Mouse (Mus musculus) E14TG2a.4 (cell line): Measurements from ENCODE around the gene Rbfox1.

Experiments used
- H3K27me3 ChIP-seq: 2 replicates; pipeline ENCODE4 v1.6.1; 2014; ENCODE audit warnings: low read length, control low read depth; ENCODE audit not compliant: insufficient read depth
- H3K36me3 ChIP-seq: 2 replicates; pipeline ENCODE4 v1.6.1; 2014; ENCODE audit warnings: low read length, control low read depth; ENCODE audit not compliant: insufficient read depth
- H3K4me1 ChIP-seq: replicated peaks from 2 replicates; pipeline ENCODE4 v1.6.1; 2014; ENCODE audit warnings: low read depth, low read length, control low read depth
- H3K4me3 ChIP-seq: replicated peaks from 2 replicates; pipeline ENCODE4 v1.5.1; 2014; ENCODE audit warnings: mild to moderate bottlenecking, low read length
- H3K9me3 ChIP-seq: 2 replicates; pipeline ENCODE4 v1.6.1; 2014; ENCODE audit warnings: low read length, control low read depth
- CTCF ChIP-seq: conservative IDR thresholded peaks from 2 replicates; pipeline ENCODE4 v1.5.1; 2014; ENCODE audit warnings: low read length
- NANOG ChIP-seq: IDR thresholded peaks from 2 replicates; pipeline ENCODE4 v1.6.1; 2014; ENCODE audit warnings: borderline replicate concordance, low read length, mixed read lengths
- POU5F1 ChIP-seq: IDR thresholded peaks from 2 replicates; pipeline ENCODE4 v1.6.1; 2014; ENCODE audit warnings: low read length, borderline replicate concordance

Gene Rbfox1

DNA sequence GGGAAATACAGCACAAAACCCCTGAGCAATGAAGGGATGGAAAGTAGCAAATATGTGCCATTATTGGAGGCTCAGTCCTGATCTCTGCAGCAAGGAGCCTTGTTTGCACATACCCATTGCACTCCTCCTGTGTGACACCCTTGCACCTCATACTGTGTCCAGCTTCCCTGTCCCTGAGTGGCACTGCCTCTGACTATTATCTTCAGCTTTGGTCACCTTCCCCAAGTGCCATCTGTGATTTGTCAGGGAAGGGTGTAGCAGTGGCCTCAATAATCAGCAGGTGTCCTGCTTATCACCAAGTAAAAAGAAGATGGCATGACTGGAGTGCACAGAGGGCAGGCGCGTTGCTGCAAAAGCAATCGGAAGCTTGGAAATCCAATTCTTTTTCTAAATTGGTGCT lies 1119.4 kb downstream of the Rbfox1 start:
- H3K27me3 ChIP-seq = no peaks in the 10 kb centered on the region
- H3K9me3 ChIP-seq = no peaks in the 10 kb centered on the region
- TF ChIP-seq NANOG (no peak), CTCF (no peak)

DNA sequence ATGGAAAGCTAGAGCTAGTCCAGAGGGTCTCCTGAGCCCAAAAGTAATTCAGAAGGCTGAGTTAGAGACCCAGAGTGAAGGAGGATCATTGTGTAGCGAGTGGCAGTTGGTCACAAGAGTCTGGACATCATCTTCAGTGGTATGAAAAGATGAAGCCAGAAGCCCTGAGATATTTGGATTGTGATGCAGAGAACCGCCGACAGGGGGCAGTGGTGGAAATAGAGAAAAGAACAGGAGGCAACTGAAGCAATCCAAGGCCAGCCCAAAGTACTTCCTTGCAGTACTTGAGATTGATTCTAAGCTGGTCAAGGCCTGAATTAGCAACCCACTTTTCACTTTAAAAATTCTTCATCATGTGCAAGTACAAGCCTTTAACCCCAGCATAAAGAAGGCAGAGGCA lies 1120.3 kb downstream of the Rbfox1 start:
- Histone ChIP-seq H3K9me3 (no peaks in the 10 kb centered on the region), H3K27me3 (no peaks in the 10 kb centered on the region), H3K4me3 (no peak overlapping the region), H3K4me1 (no peaks in the 10 kb centered on the region), H3K36me3 (no peaks in the 10 kb centered on the region)
- no peak for TF ChIP-seq NANOG
- no peak for TF ChIP-seq POU5F1
- TF ChIP-seq CTCF = peak; percentile 52

More for the DNA sequence above, 1119.4 kb downstream of the Rbfox1 start:
- Histone ChIP-seq H3K36me3 (no peaks in the 10 kb centered on the region), H3K4me1 (no peaks in the 10 kb centered on the region), H3K4me3 (no peak overlapping the region)

DNA sequence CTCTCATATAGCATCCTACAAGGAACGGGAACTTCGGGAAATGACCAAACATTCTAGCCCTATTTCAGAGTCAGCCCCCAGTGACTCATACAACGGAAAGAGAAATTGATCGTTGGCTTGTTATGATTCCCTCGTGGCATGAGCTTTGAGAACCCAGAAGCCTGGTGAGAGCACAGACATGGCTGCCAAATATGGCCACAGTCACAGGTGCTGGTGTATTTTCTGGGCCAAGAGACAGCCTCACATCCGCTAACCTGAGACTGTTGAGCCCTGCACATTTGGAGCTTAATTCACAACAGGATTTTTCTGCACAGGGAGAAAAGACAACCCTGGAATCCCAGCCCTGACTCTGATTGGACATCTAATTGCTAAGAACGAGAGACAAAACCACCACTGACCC lies 1132.2 kb downstream of the Rbfox1 start:
- Histone ChIP-seq H3K27me3 (no peaks in the 10 kb centered on the region), H3K36me3 (no peaks in the 10 kb centered on the region), H3K4me3 (no peak overlapping the region), H3K4me1 (no peaks in the 10 kb centered on the region), H3K9me3 (no peaks in the 10 kb centered on the region)
- TF ChIP-seq POU5F1 (no peak), CTCF (no peak), NANOG (no peak)

DNA sequence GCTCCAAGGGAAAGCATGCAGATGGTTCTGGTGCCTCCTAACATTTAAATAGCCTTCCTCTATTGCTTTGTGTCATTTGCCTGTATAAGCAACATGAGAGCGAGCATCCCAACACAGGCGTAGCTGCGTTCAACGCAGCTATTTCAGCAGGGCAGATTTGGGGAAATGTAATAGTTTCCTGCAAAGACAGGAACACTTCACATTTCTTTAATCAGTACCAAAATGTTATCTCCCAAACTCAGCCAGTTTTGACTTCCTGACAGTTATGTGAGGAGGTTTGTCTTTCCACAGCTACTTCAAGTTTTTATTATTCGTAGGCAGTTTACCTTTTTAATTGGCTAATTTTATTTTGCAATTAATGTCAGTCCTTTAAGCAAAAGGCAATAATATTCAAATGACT lies 1149.1 kb downstream of the Rbfox1 start:
- no peak overlapping the region for H3K4me3 ChIP-seq
- peaks cover 35% of the 10 kb centered on the region for H3K27me3 ChIP-seq
- TF ChIP-seq NANOG (no peak), POU5F1 (no peak), CTCF (no peak)

DNA sequence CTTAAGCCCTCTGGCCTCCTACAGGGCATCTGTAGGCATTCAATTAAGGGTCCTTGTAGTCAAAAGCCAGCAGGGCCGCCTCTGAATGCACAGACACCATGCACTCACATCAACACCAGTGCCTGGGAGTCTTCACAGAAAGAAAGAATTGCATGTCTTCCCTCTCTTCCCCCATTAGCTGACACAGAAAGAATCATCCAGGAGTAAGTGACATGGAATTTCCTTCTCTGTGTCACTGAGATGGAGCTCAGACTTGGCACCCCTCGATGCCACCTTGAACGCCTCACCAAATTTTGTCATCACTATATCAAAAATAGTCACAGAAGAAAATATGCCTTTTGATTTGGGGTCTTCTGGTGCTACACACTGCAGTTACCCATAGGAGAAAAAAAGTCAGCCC lies 1151.4 kb downstream of the Rbfox1 start:
- Histone ChIP-seq H3K9me3 (no peaks in the 10 kb centered on the region), H3K36me3 (no peaks in the 10 kb centered on the region), H3K27me3 (peaks cover 50% of the 10 kb centered on the region), H3K4me3 (no peak overlapping the region), H3K4me1 (peaks cover 14% of the 10 kb centered on the region)
- TF ChIP-seq NANOG (no peak), CTCF (no peak), POU5F1 (no peak)

More for the DNA sequence above, 1149.1 kb downstream of the Rbfox1 start:
- no peaks in the 10 kb centered on the region for H3K9me3 ChIP-seq
- peaks cover 6% of the 10 kb centered on the region for H3K4me1 ChIP-seq
- H3K36me3 ChIP-seq = no peaks in the 10 kb centered on the region

DNA sequence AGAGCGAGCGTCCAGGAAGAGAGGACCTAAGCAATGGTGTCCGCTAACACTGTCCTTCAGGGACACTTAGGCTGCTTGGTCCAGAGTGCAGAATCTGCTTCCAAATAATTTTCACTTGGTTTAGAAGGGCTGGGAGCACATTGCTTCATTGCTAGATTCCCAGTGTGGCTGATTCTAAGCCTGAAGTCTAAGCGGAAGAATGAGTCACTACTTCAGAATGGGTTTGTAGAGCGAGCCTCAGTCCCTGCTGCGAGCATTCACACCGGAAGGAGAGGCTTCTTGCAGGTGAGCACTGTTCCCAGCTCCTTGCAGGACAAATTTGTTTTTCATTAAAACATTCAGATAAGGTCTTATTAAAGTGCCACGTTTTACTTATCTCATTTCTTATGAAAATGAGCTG lies 1151.8 kb downstream of the Rbfox1 start:
- no peaks in the 10 kb centered on the region for H3K9me3 ChIP-seq
- no peaks in the 10 kb centered on the region for H3K36me3 ChIP-seq
- H3K4me1 ChIP-seq = peaks cover 14% of the 10 kb centered on the region
- H3K27me3 ChIP-seq = peaks cover 52% of the 10 kb centered on the region
- TF ChIP-seq POU5F1 = no peak
- TF ChIP-seq NANOG = no peak
- no peak for TF ChIP-seq CTCF
- no peak overlapping the region for H3K4me3 ChIP-seq

DNA sequence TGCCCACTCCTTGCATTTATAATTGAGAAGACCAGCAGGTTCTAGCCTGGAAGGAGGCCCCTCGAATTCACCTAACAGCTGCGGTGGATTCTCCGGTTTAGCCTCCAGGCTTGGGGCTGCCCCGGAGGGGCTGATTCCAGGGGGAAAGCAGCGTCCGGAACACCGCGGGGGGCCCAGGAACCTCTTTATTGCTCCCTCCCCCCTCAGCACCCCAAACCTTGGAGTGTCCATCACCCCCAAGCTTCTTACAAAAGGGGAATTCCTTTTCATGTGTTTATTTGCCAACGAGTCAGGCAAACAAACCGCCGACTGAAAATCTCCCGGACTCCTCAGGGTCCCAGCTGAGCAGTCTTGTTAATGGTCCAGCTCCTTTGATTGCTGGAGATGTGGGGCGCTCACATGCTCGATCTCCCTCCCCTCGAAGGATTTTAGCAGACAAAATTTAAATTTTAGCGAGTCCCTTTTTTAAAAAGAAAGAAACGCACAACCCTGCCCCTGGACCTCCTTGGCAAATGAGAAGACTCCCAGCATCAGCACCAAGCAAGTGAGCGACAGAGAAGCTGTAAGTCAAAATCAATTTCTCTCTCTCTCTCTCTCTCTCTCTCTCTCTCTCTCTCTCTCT lies 1153.6 kb downstream of the Rbfox1 start:
- Histone ChIP-seq H3K36me3 (no peaks in the 10 kb centered on the region), H3K4me3 (peak overlapping the region; percentile 35; the same call in 1 of the 2 replicates), H3K27me3 (peaks cover 52% of the 10 kb centered on the region), H3K9me3 (no peaks in the 10 kb centered on the region), H3K4me1 (peaks cover 14% of the 10 kb centered on the region)
- no peak for TF ChIP-seq CTCF

DNA sequence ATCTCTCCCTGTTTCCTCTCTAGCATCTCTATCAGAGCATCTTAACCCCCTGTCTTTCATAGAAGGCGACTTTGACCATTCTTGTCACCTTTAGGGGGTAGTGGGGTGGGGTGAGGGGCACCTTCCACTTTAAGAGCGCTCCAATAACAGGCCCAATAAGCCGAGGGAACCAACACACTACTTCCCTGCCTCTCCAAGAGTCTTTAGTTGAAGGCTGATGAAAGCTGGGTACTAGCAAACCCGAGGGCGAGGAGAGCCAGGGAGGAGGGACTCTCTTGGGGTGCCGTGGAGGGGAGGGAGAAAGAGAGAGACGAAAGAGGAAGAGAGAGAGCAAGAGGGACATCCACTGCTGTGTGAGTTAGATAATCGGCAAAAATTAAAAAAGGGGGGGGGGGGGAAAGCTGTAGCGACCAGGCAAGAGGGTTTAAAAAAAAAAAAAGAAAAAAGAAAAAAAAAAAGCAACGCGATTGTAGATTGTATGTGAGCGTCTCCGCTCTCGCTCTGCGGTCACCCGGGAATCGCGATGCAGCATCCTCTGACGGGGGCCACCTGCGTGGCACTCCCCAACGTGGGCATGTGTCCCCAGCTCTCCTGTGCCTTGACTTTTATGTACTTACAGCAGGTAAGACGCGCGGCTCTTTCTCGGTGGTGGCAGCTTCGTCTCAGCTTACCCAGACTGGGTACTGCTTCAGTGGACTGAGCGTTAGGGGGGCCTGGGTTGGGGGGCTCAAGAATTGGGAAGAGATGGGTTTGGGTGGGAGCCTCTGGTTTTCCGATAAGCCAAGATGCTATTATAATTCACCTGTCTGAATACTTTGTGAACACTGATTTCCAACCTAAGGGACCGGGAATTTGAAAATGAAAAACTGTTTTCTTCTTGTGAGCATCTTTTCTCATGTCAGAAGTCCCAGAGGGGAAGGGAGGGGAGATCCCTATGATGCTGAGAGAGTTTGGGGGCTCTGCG lies 1154.5 kb downstream of the Rbfox1 start:
- H3K27me3 ChIP-seq = peaks cover 55% of the 10 kb centered on the region
- TF ChIP-seq POU5F1 (no peak), NANOG (no peak), CTCF (no peak)
- no peaks in the 10 kb centered on the region for H3K9me3 ChIP-seq
- no peaks in the 10 kb centered on the region for H3K36me3 ChIP-seq
- peaks cover 14% of the 10 kb centered on the region for H3K4me1 ChIP-seq
- H3K4me3 ChIP-seq = 0 out of 2 replicates have a peak overlapping the region, but pooled peaks have one; percentile 32
